Mouse (Mus musculus) limb, embryonic 13.5 days (tissue): ENCODE data around the gene Mrpl24. TPM values are rescaled to one million over a fixed set of nuclear protein-coding genes. Genes with fewer than 3 reads are reported as not detected.
"Not testable (repeated sequence)": the region's sequence is repeated elsewhere in the genome, so short reads cannot be mapped to it uniquely, and the experiment has no call there.

Source experiments
- ATAC-seq: fragments of 200-750 bp; cut with Nextera tagmentation; 2 replicates; pipeline ENCODE4 v1.8.0; 2017; ENCODE audit warnings: low read depth, moderate number of reproducible peaks, moderate TSS enrichment; ENCODE audit not compliant: low FRiP score
- H3K27ac ChIP-seq: fragments of 300-500 bp; sonication (generic); 2 replicates; pipeline ENCODE4 v1.5.1; 2015; ENCODE audit warnings: inconsistent platforms, mild to moderate bottlenecking, moderate library complexity
- H3K27me3 ChIP-seq: fragments of 300-500 bp; sonication (generic); 2 replicates; pipeline ENCODE4 v1.6.1; 2015; ENCODE audit warnings: mild to moderate bottlenecking, inconsistent platforms
- H3K36me3 ChIP-seq: fragments of 300-500 bp; sonication (generic); 2 replicates; pipeline ENCODE4 v1.6.1; 2015; ENCODE audit warnings: inconsistent platforms, mild to moderate bottlenecking, moderate library complexity
- H3K4me1 ChIP-seq: fragments of 300-500 bp; sonication (generic); 2 replicates; pipeline ENCODE4 v1.6.1; 2015; ENCODE audit warnings: inconsistent platforms
- H3K4me2 ChIP-seq: fragments of 300-500 bp; sonication (generic); replicated peaks from 2 replicates; pipeline ENCODE4 v1.6.1; 2015; ENCODE audit warnings: inconsistent platforms, mild to moderate bottlenecking, moderate library complexity
- H3K4me3 ChIP-seq: fragments of 300-500 bp; sonication (generic); 2 replicates; pipeline ENCODE4 v1.5.1; 2015; ENCODE audit warnings: moderate library complexity, mild to moderate bottlenecking, inconsistent platforms
- H3K9ac ChIP-seq: fragments of 300-500 bp; sonication (generic); 2 replicates; pipeline ENCODE4 v1.6.1; 2015; ENCODE audit warnings: mild to moderate bottlenecking, inconsistent platforms
- H3K9me3 ChIP-seq: fragments of 300-500 bp; sonication (generic); 2 replicates; pipeline ENCODE4 v1.6.1; 2016; ENCODE audit warnings: inconsistent platforms
- WGBS: fragments of 180-500 bp; shearing (Covaris S2); methylation state at CpG from one replicate; pipeline ENCODE4 v1.1.7; 2015; 5-methylcytosine and 5-hydroxymethylcytosine counted together
- polyA plus RNA-seq: library from polyadenylated mRNA; unstranded; fragments of >200 nt; fragmentation: Nextera tagmentation; extraction: Ambion mirVana; gene quantifications from 2 replicates; pipeline ENCODE4 v1.2.1, GENCODE M21; 2015

Gene Mrpl24
- polyA plus RNA-seq = 66.5 and 73.9 TPM in 2 replicates

DNA sequence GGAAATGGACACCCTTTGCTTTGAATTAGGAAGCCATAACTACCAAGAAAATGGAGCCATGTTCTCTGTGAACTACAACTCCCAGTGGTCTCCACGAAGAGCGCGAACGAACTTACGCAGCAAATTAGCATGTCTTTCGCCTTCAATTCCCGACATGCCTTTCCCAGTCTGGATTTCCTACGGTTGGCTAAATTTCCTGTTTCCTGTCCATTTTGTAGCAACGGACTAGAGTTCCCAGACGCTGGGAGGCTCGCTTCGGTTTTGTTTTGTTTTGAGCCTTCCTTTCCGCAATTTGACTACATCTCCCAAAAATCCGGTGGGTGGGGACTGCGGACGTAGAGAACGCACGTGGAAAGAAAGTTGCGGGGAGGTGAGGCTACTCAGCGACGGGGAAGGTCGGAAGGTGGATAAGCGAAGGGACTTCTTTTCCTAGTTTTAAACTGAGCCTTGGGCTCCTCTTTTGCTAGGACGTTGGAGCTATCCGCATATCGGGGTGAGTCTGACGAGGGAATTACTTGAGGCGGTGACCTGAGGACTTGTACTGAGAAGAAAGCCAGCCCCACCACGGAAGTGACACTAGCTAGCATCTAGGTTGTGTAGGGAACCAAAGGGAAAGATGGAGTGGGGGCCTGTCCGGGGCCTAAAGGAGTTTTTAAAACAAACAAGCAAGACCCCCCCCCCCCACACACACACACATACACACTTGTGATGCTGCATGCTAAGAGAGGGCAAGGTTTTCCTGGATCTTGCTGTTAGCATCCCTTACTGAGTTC lies at the start of gene Mrpl24:
Mrpl24 (plus strand) TSS at position 171 of the 773 bp plus-strand sequence.
- WGBS = under 1% methylated on average over 30 of the region's 30 CpGs
- peak within 1 kb of the TSS; percentile 79 for H3K27ac ChIP-seq
- ATAC-seq = peak; percentile 87
- no peaks in the 10 kb centered on the region for H3K27me3 ChIP-seq
- peak within 1 kb of the TSS; percentile 85 for H3K4me2 ChIP-seq
- peaks cover 61% of the 10 kb centered on the region for H3K36me3 ChIP-seq
- H3K4me1 ChIP-seq = peaks cover 9% of the 10 kb centered on the region; the same call in 1 of the 2 replicates
- peak within 1 kb of the TSS; percentile 83 for H3K9ac ChIP-seq
- H3K4me3 ChIP-seq = peak within 1 kb of the TSS; percentile 71
- H3K9me3 ChIP-seq = no peaks in the 10 kb centered on the region

- no peak overlapping the region for H3K27ac ChIP-seq
These were observed 41.6 kb upstream of the Mrpl24 start for GRCm38 (mm10) chr3:87877730-87878129.

DNA sequence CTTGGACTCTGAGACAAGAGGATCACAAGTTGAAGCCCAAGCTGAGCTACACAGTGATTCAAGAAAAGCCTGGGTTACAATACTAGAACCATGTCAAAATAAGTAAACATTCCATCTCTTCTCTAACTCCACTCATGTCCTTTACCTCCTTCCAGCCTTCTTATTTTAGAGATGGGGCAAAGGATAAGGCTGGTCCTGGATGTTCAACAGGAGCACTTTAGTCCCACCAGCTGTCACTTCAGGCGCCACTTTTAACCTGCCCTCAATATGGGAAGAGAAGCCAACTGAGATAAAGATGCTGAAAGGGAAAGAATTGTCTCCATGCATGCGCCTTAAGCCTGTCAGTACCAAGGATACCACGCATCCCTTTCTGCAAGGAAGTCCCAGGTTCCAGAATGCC lies 35.0 kb upstream of the Mrpl24 start:
- ATAC-seq = no peak
- WGBS = 0% methylated on average over 3 of the region's 3 CpGs
- peak overlapping the region; percentile 97 for H3K9ac ChIP-seq
- H3K4me3 ChIP-seq = peak overlapping the region; percentile 100
- peak overlapping the region; percentile 90 for H3K27ac ChIP-seq
- H3K4me1 ChIP-seq = peaks cover 18% of the 10 kb centered on the region
- peak overlapping the region; percentile 96 for H3K4me2 ChIP-seq
- H3K9me3 ChIP-seq = no peaks in the 10 kb centered on the region
- no peaks in the 10 kb centered on the region for H3K27me3 ChIP-seq
- peaks cover 21% of the 10 kb centered on the region for H3K36me3 ChIP-seq

More at GRCm38 (mm10) chr3:87877730-87878129, 41.6 kb upstream of the Mrpl24 start:
- H3K4me3 ChIP-seq = no peak overlapping the region
- peaks cover 6% of the 10 kb centered on the region; the same call in 1 of the 2 replicates for H3K4me1 ChIP-seq
- no peak overlapping the region for H3K9ac ChIP-seq
- no peak for ATAC-seq
- H3K9me3 ChIP-seq = no peaks in the 10 kb centered on the region
- peaks cover 53% of the 10 kb centered on the region for H3K36me3 ChIP-seq
- no peak overlapping the region for H3K4me2 ChIP-seq
- WGBS = 99% methylated on average over 4 of the region's 4 CpGs
- no peaks in the 10 kb centered on the region for H3K27me3 ChIP-seq

DNA sequence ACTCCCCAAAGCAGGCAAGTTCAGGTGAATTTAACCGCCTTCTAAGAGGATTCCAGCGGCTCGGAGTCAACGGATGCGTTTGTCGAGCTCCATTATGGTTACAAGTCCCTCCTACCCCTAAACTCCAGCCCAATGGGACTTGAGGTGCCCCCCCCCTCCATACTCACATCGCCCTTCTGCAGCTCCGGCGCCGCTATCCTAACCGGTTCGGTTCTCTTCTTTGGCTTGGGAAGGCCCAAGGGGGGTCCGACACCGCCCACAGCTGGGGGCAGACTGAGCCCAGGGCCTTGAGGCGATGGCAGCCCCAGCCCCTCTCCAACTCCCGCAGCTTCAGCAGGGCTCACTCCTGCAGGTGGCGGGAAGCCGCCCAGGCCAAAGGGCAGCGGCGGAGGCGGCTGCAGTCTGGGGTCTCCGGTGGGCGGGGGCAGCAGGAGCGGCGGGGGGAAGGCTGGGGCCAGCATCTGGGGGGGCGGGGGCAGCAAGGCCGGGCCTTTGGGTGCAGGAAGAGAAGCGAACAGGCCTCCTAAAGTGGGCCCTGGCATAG lies 34.5 kb upstream of the Mrpl24 start:
- under 1% methylated on average over 26 of the region's 28 CpGs for WGBS
- Histone ChIP-seq H3K4me3 (peak overlapping the region; percentile 100), H3K36me3 (peaks cover 19% of the 10 kb centered on the region), H3K4me2 (peak overlapping the region; percentile 96), H3K9ac (peak overlapping the region; percentile 97), H3K27ac (peak overlapping the region; percentile 90), H3K27me3 (no peaks in the 10 kb centered on the region), H3K9me3 (no peaks in the 10 kb centered on the region), H3K4me1 (peaks cover 18% of the 10 kb centered on the region)
- ATAC-seq = no peak

DNA sequence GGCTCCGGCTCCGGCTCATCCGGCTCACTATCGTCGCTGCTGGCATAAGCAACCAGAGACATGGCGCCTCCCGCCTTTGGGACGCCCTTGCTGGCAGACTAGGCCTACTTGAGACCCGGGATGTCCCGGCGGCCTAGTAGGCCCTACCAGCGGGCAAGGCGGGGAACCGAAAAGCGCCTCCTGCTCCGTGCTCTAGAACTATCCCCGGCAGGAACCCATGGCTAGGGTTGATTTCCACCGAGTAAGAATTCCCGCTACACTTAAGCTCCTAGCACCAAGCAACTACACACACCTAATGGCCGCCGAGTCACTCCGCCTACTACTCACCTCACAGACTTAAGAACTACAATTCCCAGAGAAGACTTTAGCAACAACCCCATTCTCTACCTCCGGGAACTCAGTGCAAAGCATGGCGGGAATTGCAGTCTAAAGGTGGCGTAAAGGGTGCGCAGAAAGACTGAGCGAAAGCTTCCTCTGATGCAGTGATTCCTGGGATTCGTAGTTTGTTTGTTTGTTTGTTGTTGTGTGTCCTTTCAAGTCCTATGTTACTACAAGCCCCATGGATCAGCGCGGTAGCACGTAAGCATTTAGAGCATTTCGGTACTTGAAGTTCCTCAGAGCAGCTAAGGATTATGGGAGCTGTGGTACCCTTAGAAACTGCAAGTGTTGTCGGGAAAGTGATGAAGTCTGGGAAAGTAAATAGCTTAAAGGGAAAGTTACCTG lies 33.9 kb upstream of the Mrpl24 start, which contains the start of gene Prcc:
Prcc (minus strand) TSS at position 328 of the 723 bp plus-strand sequence.
- H3K27me3 ChIP-seq = no peaks in the 10 kb centered on the region
- H3K9ac ChIP-seq = peak within 1 kb of the TSS; percentile 97
- ATAC-seq = peak; percentile 99
- peaks cover 18% of the 10 kb centered on the region for H3K4me1 ChIP-seq
- peak within 1 kb of the TSS; percentile 96 for H3K4me2 ChIP-seq
- peak within 1 kb of the TSS; percentile 90 for H3K27ac ChIP-seq
- WGBS = 0% methylated on average over 33 of the region's 33 CpGs
- no peaks in the 10 kb centered on the region for H3K9me3 ChIP-seq
- peaks cover 13% of the 10 kb centered on the region for H3K36me3 ChIP-seq
- H3K4me3 ChIP-seq = peak within 1 kb of the TSS; percentile 100

- Histone ChIP-seq H3K9ac (no peak overlapping the region; the same call in 1 of the 2 replicates), H3K36me3 (peaks cover 8% of the 10 kb centered on the region), H3K9me3 (no peaks in the 10 kb centered on the region), H3K4me1 (peaks cover 18% of the 10 kb centered on the region), H3K27ac (no peak overlapping the region), H3K4me3 (peak overlapping the region; percentile 100), H3K27me3 (no peaks in the 10 kb centered on the region), H3K4me2 (peak overlapping the region; percentile 96)
- WGBS = 12% methylated on average over 10 of the region's 10 CpGs
- no peak for ATAC-seq
These were observed 33.3 kb upstream of the Mrpl24 start for GRCm38 (mm10) chr3:87886004-87886365.

GRCm38 (mm10) chr3:87886416-87886815 lies 32.9 kb upstream of the Mrpl24 start:
- peak overlapping the region; percentile 96 for H3K4me2 ChIP-seq

DNA sequence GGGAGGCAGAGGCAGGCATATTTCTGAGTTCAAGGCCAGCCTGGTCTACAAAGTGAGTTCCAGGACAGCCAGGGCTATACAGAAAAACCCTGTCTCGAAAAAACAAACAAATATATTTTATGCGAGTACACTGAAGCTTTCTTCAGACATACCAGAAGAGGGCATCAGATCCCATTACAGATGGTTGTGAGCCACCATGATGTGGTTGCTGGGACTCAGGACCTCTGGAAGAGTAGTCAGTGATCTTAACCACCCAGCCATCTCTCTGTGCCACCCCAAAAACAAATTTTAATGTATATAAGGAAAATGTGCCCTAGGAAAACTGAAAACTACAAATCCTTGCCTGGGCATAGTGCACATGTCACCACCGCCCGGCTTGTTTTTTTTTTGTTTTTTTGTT lies 31.9 kb upstream of the Mrpl24 start:
- WGBS = 80% methylated on average over 4 of the region's 4 CpGs
- H3K4me1 ChIP-seq = peaks cover 17% of the 10 kb centered on the region
- H3K27ac ChIP-seq, H3K4me2 ChIP-seq, H3K9ac ChIP-seq, H3K36me3 ChIP-seq, H3K4me3 ChIP-seq, H3K27me3 ChIP-seq, H3K9me3 ChIP-seq, ATAC-seq: not testable (repeated sequence)

More at GRCm38 (mm10) chr3:87886416-87886815, 32.9 kb upstream of the Mrpl24 start:
- no peaks in the 10 kb centered on the region for H3K9me3 ChIP-seq
- peaks cover 18% of the 10 kb centered on the region for H3K4me1 ChIP-seq
- H3K36me3 ChIP-seq = peaks cover 5% of the 10 kb centered on the region; the same call in 1 of the 2 replicates
- H3K27me3 ChIP-seq = no peaks in the 10 kb centered on the region
- H3K27ac ChIP-seq = no peak overlapping the region
- ATAC-seq = no peak
- no peak overlapping the region for H3K9ac ChIP-seq
- H3K4me3 ChIP-seq = peak overlapping the region; percentile 100
- WGBS = 83% methylated on average over 6 of the region's 6 CpGs

DNA sequence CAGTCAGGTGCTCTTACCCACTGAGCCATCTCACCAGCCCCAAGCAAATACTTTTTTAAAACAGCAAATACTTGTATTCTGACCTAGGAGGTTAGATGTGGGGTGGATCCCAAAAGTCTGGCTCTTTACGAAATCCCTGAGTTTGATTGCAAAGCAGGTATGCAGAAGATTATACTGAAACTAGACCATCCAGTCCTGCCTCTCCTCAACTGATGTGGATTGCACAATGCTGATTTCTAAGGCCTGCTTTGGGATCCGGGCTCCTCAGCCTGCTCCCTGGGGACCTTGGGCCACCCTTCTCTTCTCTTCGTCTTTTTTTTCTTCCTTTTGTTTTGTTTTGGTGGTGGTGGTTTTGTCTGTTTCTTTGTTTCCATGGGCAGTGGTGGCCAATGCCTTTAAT lies 27.8 kb upstream of the Mrpl24 start:
- WGBS = 69% methylated on average over 3 of the region's 3 CpGs
- no peak for ATAC-seq

GRCm38 (mm10) chr3:87893367-87893905 lies 25.9 kb upstream of the Mrpl24 start:
- WGBS = 81% methylated on average over 3 of the region's 3 CpGs
- no peak overlapping the region for H3K9ac ChIP-seq

More for the DNA sequence above, 27.8 kb upstream of the Mrpl24 start:
- H3K9ac ChIP-seq = no peak overlapping the region
- no peak overlapping the region for H3K27ac ChIP-seq
- H3K4me2 ChIP-seq = no peak overlapping the region
- no peaks in the 10 kb centered on the region for H3K4me1 ChIP-seq
- H3K27me3 ChIP-seq = no peaks in the 10 kb centered on the region
- H3K9me3 ChIP-seq = no peaks in the 10 kb centered on the region
- H3K36me3 ChIP-seq = no peaks in the 10 kb centered on the region
- no peak overlapping the region for H3K4me3 ChIP-seq

DNA sequence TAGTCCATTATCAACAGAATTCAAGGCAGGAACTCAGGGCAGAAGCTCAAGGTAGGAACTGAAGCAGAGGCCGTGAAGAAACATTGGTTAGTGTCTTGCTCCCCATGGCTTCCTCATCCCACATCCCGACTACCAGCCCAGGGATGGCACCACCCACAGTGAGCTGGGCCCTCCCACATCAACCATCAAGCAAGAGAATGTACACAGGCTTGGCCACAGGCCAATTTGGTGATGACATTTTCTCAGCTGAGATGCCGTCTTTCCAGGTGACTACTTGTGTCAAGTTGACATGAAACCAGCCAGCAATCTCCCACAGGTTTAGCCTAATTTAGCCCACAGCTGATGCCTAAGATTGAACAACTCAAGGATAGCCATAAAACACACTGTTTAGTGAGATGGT lies 20.0 kb upstream of the Mrpl24 start:
- Histone ChIP-seq H3K36me3 (no peaks in the 10 kb centered on the region), H3K9me3 (no peaks in the 10 kb centered on the region)
- 72% methylated on average over 3 of the region's 3 CpGs for WGBS

More at GRCm38 (mm10) chr3:87893367-87893905, 25.9 kb upstream of the Mrpl24 start:
- Histone ChIP-seq H3K27me3 (no peaks in the 10 kb centered on the region), H3K36me3 (no peaks in the 10 kb centered on the region), H3K4me3 (no peak overlapping the region), H3K4me1 (no peaks in the 10 kb centered on the region), H3K27ac (no peak overlapping the region), H3K9me3 (no peaks in the 10 kb centered on the region), H3K4me2 (no peak overlapping the region)
- ATAC-seq = no peak

More for the DNA sequence above, 20.0 kb upstream of the Mrpl24 start:
- Histone ChIP-seq H3K9ac (no peak overlapping the region), H3K4me2 (no peak overlapping the region), H3K27ac (no peak overlapping the region), H3K4me3 (no peak overlapping the region), H3K4me1 (no peaks in the 10 kb centered on the region), H3K27me3 (no peaks in the 10 kb centered on the region)
- no peak for ATAC-seq
